Mouse (Mus musculus) kidney, adult 2 months (tissue): ENCODE results near the gene Slco1a6.

Source experiments
- CTCF ChIP-seq: fragments of 200-500 bp; conservative IDR thresholded peaks from 2 replicates; pipeline ENCODE4 v1.5.1; 2011; ENCODE audit warnings: low read depth, mild to moderate bottlenecking, control low read depth, low read length, moderate library complexity, mixed read lengths; ENCODE audit not compliant: insufficient read depth, insufficient read length
- POLR2A ChIP-seq: fragments of 200-500 bp; IDR thresholded peaks from one replicate; pipeline ENCODE4 v1.6.1; 2011; ENCODE audit warnings: low read depth, low read length, control low read depth

GRCm38 (mm10) chr6:142161171-142161570 is 47.1 kb downstream of the Slco1a6 start:
- TF ChIP-seq POLR2A (no peak), CTCF (no peak)
